Mouse (Mus musculus) Muller cell, postnatal 12 days (primary cell): Measurements from ENCODE around the gene Abca7.
"Not testable (repeated sequence)": the region's sequence is repeated elsewhere in the genome, so short reads cannot be mapped to it uniquely, and the experiment has no call there.

ENCODE experiments used
- DNase-seq: peaks from one replicate; pipeline ENCODE4 v3.0.0-alpha.2; 2015; ENCODE audit errors: inconsistent ontology term

Abca7 gene

DNA sequence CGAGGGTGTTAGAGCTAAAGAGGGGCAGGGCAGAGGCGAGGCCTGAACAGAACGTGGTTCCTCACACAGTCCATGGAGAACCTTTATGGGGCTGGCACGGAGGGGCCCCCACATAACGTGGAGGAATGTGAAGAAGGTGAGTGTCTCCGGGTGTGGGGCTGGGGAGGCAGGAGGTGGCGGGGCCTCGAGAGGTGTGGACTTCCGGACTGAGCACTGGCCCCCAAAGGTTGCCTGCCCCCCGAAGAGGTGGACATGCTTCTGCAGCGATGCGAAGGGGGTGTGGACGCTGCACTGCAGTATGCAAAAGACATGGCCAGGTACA lies 25.0 kb downstream of the Abca7 start:
- no peak for DNase-seq

GRCm38 (mm10) chr10:80022164-80022563 lies 25.9 kb downstream of the Abca7 start:
- DNase-seq: no peak

GRCm38 (mm10) chr10:80022806-80023205 lies 26.5 kb downstream of the Abca7 start:
- no peak for DNase-seq

DNA sequence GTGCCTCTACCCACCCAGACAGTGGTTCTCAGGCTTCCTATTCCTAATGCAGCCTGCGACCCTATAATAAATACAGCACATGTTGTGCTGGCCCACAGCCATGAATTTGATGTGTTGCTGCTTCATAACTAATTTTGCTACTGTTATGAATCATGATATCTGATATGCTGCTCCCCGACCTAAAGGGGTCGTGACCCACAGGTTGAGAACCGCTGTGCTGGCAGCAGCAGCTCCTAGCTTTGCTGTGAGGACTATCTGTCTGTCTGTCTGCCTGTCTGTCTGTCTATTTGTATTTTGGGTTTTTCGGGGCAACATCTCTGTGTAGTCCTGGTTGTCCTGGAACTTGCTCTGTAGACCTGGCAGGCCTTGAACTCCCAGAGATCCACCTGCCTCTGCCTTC lies 27.5 kb downstream of the Abca7 start:
- no peak for DNase-seq

- DNase-seq: no peak
Measured at GRCm38 (mm10) chr10:80024229-80025043, 28.1 kb downstream of the Abca7 start.

- DNase-seq: no peak
Measured at GRCm38 (mm10) chr10:80025044-80025347, 28.7 kb downstream of the Abca7 start.

GRCm38 (mm10) chr10:80025463-80025862 lies 29.2 kb downstream of the Abca7 start:
- DNase-seq: no peak

- no peak for DNase-seq
Measured at GRCm38 (mm10) chr10:80025889-80026288, 29.6 kb downstream of the Abca7 start.

DNA sequence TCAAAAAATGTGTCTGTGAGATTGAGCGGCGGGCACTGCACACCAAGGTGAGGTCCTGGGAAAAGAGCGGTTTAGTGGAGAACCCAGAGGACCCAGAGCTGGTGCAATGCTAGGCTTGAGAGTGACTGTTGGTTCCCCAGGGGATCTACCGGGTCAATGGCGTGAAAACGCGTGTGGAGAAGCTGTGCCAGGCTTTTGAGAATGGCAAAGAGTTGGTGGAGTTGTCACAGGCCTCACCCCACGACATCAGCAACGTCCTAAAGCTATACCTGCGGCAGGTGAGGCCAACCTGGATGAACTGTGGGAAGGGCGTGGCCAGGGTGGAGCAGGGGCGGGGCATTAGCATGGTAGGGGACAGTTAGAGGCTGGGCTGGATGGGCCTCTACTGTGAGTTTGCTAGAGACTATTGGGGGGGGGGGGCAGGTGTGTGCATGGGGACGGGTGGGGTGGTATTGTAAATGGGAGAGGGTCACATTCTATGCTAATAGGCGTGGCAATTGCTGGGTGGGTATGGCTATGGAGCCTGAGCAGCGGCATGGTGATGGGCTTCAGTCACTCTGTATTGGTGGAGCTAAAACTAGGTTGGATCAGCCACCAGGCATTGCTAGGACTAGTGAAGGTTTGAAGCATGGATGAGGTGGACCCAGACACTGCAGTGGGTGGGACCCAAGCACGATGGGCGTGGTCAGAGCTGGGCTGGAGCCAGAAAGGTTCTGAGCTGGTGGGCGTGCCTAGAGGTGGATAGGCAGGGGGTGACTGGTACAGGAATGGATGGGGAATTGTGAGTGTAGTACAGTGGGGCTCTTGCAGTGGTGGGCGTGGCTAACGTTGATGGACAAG lies 31.6 kb downstream of the Abca7 start:
- DNase-seq: no peak

GRCm38 (mm10) chr10:80028521-80028846 lies 32.2 kb downstream of the Abca7 start:
- no peak for DNase-seq

GRCm38 (mm10) chr10:80030191-80030590 lies 33.9 kb downstream of the Abca7 start:
- no peak for DNase-seq

DNA sequence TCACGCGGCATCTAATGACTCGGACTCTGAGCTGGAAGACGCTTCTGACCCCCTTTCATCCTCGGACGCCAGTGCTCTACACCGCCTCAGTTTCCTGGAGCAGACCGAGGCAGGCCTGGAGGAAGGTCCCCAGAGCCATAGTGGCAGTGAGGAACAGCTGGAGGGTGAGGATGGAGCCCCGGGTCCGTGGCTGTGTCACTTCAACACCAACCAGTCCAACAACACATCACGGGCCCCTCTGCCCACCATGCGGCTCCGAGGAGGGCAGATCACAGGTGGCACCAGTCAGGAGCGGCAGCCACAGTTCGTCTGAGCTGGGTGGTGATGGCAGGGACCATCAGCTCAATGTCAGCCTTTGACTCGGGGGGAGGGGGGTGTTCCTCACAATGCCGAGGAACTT lies 34.4 kb downstream of the Abca7 start:
- no peak for DNase-seq

DNA sequence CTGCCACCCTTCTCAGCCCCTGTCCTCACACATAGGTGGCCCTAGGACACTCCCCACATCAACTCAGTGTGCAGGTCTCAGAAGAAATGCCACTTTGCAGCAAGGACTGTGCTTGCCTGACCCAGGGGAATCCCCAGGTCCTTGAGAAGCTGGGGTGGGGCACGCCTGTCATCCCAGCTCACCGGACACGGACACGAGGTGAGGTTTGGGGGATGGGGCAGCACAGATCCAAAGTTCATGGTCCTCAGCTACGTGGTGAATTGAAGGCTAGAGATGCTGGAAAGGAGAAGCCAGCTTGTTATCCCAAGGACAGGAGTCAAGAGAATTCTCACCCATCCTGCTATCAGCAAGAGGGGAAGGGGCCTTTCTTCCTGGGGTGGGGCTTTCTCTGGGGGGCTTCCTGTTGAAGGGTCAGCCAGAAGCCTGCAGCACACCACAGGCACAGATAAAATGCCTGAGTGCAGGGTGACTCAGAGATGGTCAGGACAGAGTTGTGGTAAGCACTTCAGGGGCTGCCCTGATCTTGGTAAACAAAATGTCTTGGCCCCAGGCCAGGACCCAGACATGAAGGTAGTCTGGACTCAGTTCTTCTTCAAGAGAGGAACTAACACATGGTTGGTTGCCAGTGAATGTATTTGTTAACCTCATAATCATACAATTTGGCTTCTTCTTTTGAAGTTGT lies 36.6 kb downstream of the Abca7 start:
- DNase-seq: peak; percentile 69

- DNase-seq: peak; percentile 73
Measured at GRCm38 (mm10) chr10:80033511-80034391, 37.5 kb downstream of the Abca7 start.

- no peak for DNase-seq
Measured at GRCm38 (mm10) chr10:80035148-80035547, 38.9 kb downstream of the Abca7 start.

GRCm38 (mm10) chr10:80035686-80036085 lies 39.4 kb downstream of the Abca7 start:
- DNase-seq: no peak

DNA sequence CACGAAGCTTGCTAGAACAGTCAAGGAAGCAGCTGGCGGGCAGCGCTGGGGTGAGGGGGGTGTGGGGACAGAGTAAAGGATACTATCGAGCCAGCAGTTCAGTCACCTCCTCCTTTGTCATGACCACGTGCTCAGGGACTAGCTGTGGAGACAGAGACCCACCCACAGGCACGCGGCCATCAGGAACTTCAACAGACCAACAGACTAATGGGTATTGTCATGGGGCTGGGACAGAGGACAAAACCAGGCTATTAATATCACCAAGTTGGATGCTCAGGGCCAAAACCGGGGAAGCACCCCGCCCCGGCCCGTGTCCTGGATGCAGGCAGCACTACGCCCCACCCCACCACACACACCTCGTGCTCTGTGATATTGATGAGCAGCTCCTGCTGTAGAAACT lies 40.5 kb downstream of the Abca7 start:
- no peak for DNase-seq

DNA sequence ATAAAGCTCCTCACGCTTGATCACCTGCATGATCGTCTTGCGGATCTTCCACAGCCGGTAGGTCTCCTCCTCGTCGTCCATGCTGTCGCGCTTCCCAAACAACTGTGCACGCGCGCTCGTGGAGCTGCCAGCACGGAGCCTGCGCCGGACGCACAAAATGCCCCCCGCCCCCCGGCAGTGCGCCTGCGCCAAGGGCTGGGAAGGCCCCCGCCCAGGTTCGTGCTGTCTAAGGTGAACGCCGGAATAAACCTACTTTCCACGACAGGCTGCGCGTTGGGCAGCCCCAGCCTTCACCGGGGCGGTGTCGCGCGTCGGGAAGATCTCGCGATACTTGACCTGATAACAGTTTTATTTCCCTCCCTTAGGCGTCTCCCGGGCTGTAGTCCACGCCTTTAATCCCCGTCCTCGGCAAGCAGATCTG lies 43.3 kb downstream of the Abca7 start, which contains the start of gene Polr2e:
Gene Polr2e, minus strand, starts transcription at position 237 of the 421 bp plus-strand sequence.
- peak; percentile 97 for DNase-seq

- not testable (repeated sequence) for DNase-seq
Measured at GRCm38 (mm10) chr10:80041409-80042060, 45.2 kb downstream of the Abca7 start.

- peak; percentile 96 for DNase-seq
Measured at GRCm38 (mm10) chr10:80044087-80044486, 47.8 kb downstream of the Abca7 start.

DNA sequence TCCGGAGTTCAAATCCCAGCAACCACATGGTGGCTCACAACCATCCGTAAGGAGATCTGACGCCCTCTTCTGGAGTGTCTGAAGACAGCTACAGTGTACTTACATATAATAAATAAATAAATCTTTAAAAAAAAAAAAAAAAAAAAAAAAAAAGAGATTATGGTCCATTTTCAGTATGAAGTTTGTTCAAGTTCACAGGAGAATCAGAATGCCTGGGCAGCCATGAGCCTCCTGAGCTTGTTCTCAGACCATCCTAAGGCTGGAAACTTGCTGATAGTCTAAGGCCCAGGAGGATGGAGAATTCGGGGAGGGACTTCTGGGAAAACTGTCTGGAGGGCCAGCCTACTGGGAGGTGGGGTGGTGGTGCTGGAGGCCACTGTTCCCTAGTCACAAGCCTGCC lies 49.1 kb downstream of the Abca7 start:
- not testable (repeated sequence) for DNase-seq
